Mouse (Mus musculus): ENCODE measurements around the gene Pgghg. TPM values are rescaled to one million over a fixed set of nuclear protein-coding genes. Genes with fewer than 3 reads are reported as not detected.

Pgghg gene
- polyA plus RNA-seq, 1 experiment from 2014 or later, result 22.6 TPM

GRCm38 (mm10) chr7:140943356-140943755, 2.2 kb downstream of the Pgghg start:
- H3K9ac ChIP-seq, result no peak overlapping the region
- no peak overlapping the region for H3K27ac ChIP-seq (ENCODE audit: low read depth)
- 63% methylated on average over 4 of the region's 4 CpGs for WGBS

DNA sequence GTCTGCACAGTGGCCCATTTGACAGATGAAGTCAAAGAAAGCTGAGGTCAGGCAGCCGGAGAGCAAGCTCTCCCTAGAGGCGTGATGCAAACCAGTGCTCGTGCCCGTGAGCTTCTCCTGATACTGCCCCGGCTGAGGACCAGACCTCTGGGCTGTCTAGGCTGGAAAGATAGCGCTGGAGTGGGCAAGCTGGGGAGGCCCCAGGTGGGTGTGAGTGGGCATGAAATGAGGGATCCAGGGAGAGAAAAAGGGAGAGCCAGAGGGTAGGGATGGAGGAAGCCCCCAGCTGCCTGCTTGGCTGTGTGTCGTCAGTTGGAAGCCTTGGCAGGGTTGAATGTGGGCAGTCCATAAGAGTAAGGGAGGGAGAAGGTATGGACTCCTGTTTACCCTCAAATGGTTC, 3.0 kb downstream of the Pgghg start:
- WGBS, result 79% methylated on average over 7 of the region's 7 CpGs
- no peak for TF ChIP-seq CTCF (IDR thresholded peaks at IDR 0.05; ENCODE audit: low read depth)
- no peak overlapping the region for H3K4me3 ChIP-seq (ENCODE audit: low read depth, low read length)
- no peaks in the 10 kb centered on the region for H3K9me3 ChIP-seq (ENCODE audit: low read depth, low read length)
- no peak overlapping the region for H3K4me2 ChIP-seq
- ATAC-seq (ENCODE audit: insufficient read depth) (no peak), DNase-seq (no peak)
- peaks cover 43% of the 10 kb centered on the region for H3K36me3 ChIP-seq (ENCODE audit: insufficient read depth)
- H3K4me1 ChIP-seq (ENCODE audit: insufficient read depth), result peaks cover 12% of the 10 kb centered on the region; the same call in 1 of the 2 replicates
- no peaks in the 10 kb centered on the region for H3K27me3 ChIP-seq (ENCODE audit: insufficient read depth, low read length)
- no peak overlapping the region for H3K9ac ChIP-seq
- H3K27ac ChIP-seq (ENCODE audit: low read depth), result no peak overlapping the region

More at GRCm38 (mm10) chr7:140943356-140943755, 2.2 kb downstream of the Pgghg start:
- Histone ChIP-seq H3K9me3 (ENCODE audit: low read depth, low read length) (no peaks in the 10 kb centered on the region), H3K36me3 (ENCODE audit: insufficient read depth) (peaks cover 35% of the 10 kb centered on the region), H3K4me1 (ENCODE audit: insufficient read depth) (peaks cover 15% of the 10 kb centered on the region; the same call in 1 of the 2 replicates), H3K27me3 (ENCODE audit: insufficient read depth, low read length) (no peaks in the 10 kb centered on the region), H3K4me3 (ENCODE audit: low read depth, low read length) (no peak overlapping the region), H3K4me2 (no peak overlapping the region)
- TF ChIP-seq CTCF (IDR thresholded peaks at IDR 0.05; ENCODE audit: low read depth), result no peak
- ATAC-seq (ENCODE audit: insufficient read depth) (no peak), DNase-seq (no peak)

DNA sequence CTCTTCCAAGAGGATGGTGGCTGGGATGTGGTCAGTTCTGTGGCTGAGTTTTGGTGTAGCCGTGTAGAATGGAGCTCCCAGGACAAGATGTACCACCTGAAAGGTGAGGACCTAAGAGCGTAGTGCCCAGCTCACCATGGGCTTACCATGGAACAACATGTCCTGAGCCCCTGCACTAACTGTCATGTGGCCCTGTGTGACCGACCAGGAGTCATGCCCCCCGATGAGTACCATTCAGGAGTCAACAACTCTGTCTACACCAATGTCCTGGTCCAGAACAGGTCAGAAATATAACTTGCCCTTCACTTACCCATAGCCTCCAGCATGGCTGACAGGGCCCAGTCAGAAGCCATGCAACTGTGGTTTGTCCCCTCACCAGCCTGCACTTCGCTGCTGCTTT, 4.1 kb downstream of the Pgghg start:
- H3K4me1 ChIP-seq (ENCODE audit: insufficient read depth), result peaks cover 13% of the 10 kb centered on the region; the same call in 1 of the 2 replicates
- DNase-seq, result no peak

GRCm38 (mm10) chr7:140946311-140946710, 5.1 kb downstream of the Pgghg start:
- no peak overlapping the region for H3K9ac ChIP-seq
- H3K4me2 ChIP-seq, result no peak overlapping the region
- ATAC-seq (ENCODE audit: insufficient read depth), result no peak
- H3K4me1 ChIP-seq (ENCODE audit: insufficient read depth), result peaks cover 8% of the 10 kb centered on the region; the same call in 1 of the 2 replicates
- no peak overlapping the region for H3K4me3 ChIP-seq (ENCODE audit: low read depth, low read length)
- H3K36me3 ChIP-seq (ENCODE audit: insufficient read depth), result peaks cover 55% of the 10 kb centered on the region
- no peaks in the 10 kb centered on the region for H3K9me3 ChIP-seq (ENCODE audit: low read depth, low read length)
- H3K27me3 ChIP-seq (ENCODE audit: insufficient read depth, low read length), result no peaks in the 10 kb centered on the region
- 87% methylated on average over 10 of the region's 10 CpGs for WGBS
- H3K27ac ChIP-seq (ENCODE audit: low read depth), result no peak overlapping the region
- DNase-seq, result no peak
- TF ChIP-seq CTCF (IDR thresholded peaks at IDR 0.05; ENCODE audit: low read depth), result no peak

More for the DNA sequence above, 4.1 kb downstream of the Pgghg start:
- no peak overlapping the region for H3K4me2 ChIP-seq
- no peaks in the 10 kb centered on the region for H3K9me3 ChIP-seq (ENCODE audit: low read depth, low read length)
- H3K4me3 ChIP-seq (ENCODE audit: low read depth, low read length), result no peak overlapping the region
- no peak overlapping the region for H3K9ac ChIP-seq
- 96% methylated on average over 5 of the region's 5 CpGs for WGBS
- no peaks in the 10 kb centered on the region for H3K27me3 ChIP-seq (ENCODE audit: insufficient read depth, low read length)
- peaks cover 53% of the 10 kb centered on the region for H3K36me3 ChIP-seq (ENCODE audit: insufficient read depth)
- H3K27ac ChIP-seq (ENCODE audit: low read depth), result no peak overlapping the region
- TF ChIP-seq CTCF (IDR thresholded peaks at IDR 0.05; ENCODE audit: low read depth), result no peak
- no peak for ATAC-seq (ENCODE audit: insufficient read depth)

DNA sequence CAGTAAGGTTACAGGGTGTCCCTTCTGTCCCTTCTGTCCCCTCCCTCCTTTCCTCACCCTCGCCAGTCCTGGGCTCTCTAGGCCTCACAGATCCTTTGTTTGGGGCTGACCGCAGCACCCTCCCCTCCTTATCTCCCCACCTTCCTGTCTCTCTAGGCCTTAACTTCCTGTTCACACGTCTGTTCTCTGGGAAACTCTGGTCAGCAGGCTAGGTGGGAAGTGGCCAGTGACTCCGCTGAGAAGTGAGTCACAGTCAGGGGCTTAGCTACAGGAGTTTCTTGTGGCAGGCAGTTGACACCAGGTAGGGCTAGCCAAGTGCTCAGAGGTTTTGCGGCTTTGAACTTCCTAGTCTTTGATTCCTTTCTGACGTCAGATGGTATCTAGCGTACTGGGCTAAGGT, 5.8 kb downstream of the Pgghg start:
- Histone ChIP-seq H3K4me2 (no peak overlapping the region), H3K9me3 (ENCODE audit: low read depth, low read length) (no peaks in the 10 kb centered on the region), H3K9ac (no peak overlapping the region), H3K4me3 (ENCODE audit: low read depth, low read length) (no peak overlapping the region), H3K27ac (ENCODE audit: low read depth) (peak overlapping the region; percentile 27; the same call in 1 of the 2 replicates), H3K36me3 (ENCODE audit: insufficient read depth) (peaks cover 55% of the 10 kb centered on the region), H3K27me3 (ENCODE audit: insufficient read depth, low read length) (no peaks in the 10 kb centered on the region), H3K4me1 (ENCODE audit: insufficient read depth) (peaks cover 8% of the 10 kb centered on the region; the same call in 1 of the 2 replicates)
- no peak for TF ChIP-seq CTCF (IDR thresholded peaks at IDR 0.05; ENCODE audit: low read depth)
- 44% methylated on average over 7 of the region's 7 CpGs for WGBS
- DNase-seq (no peak), ATAC-seq (ENCODE audit: insufficient read depth) (no peak)

- no peak for DNase-seq
- ATAC-seq (ENCODE audit: insufficient read depth), result no peak
- no peak for TF ChIP-seq CTCF (IDR thresholded peaks at IDR 0.05; ENCODE audit: low read depth)
- Histone ChIP-seq H3K27ac (ENCODE audit: low read depth) (no peak overlapping the region), H3K4me3 (ENCODE audit: low read depth, low read length) (no peak overlapping the region), H3K36me3 (ENCODE audit: insufficient read depth) (peaks cover 55% of the 10 kb centered on the region), H3K27me3 (ENCODE audit: insufficient read depth, low read length) (no peaks in the 10 kb centered on the region), H3K9ac (no peak overlapping the region), H3K9me3 (ENCODE audit: low read depth, low read length) (no peaks in the 10 kb centered on the region), H3K4me2 (no peak overlapping the region), H3K4me1 (ENCODE audit: insufficient read depth) (0 out of 2 replicates have a peak, but pooled peaks cover 3% of the 10 kb centered on the region)
- WGBS, result 78% methylated on average over 8 of the region's 8 CpGs
Observed at GRCm38 (mm10) chr7:140948161-140948560, 7.0 kb downstream of the Pgghg start.

DNA sequence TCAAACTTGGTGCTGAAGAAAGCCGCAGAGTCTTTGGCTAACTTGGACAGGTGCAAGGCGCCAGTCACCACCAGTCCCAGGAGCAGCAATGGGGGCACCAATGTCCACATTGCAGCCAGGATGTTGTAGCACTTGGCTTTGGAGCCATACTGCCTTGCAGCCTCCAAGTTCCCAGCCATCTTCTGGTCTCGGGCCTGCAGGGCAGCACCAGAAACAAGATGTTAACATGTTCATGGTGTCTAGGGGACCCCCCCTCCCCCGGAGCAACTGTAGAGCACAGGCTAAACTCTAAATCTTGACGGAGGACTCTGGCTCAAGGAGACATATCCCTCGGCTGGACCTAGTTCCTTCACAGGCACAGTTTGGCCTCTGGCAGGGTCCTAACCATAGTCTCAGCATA, 8.1 kb downstream of the Pgghg start:
- H3K9ac ChIP-seq, result no peak overlapping the region
- no peak for TF ChIP-seq CTCF (IDR thresholded peaks at IDR 0.05; ENCODE audit: low read depth)
- no peak overlapping the region for H3K4me2 ChIP-seq
- no peaks in the 10 kb centered on the region for H3K27me3 ChIP-seq (ENCODE audit: insufficient read depth, low read length)
- ATAC-seq (ENCODE audit: insufficient read depth) (no peak), DNase-seq (no peak)
- H3K4me3 ChIP-seq (ENCODE audit: low read depth, low read length), result no peak overlapping the region
- 86% methylated on average over 6 of the region's 6 CpGs for WGBS
- H3K4me1 ChIP-seq (ENCODE audit: insufficient read depth), result peaks cover 7% of the 10 kb centered on the region; the same call in 1 of the 2 replicates
- peaks cover 55% of the 10 kb centered on the region for H3K36me3 ChIP-seq (ENCODE audit: insufficient read depth)
- H3K27ac ChIP-seq (ENCODE audit: low read depth), result no peak overlapping the region
- no peaks in the 10 kb centered on the region for H3K9me3 ChIP-seq (ENCODE audit: low read depth, low read length)

Measured in lung, embryonic 14.5 days (tissue).